Mouse (Mus musculus) C2C12 (cell line): ENCODE measurements at regions not wholly inside any gene's neighbourhood (a gene's known extent, or its start where the extent isn't known, plus 50 kb on each side); places are given as distances from the start of the nearest gene placed in this dataset.

Experiments used
- CEBPB ChIP-seq: IDR thresholded peaks from one replicate; pipeline ENCODE4 v1.6.1; 2011; ENCODE audit warnings: low read depth, mild to moderate bottlenecking, control low read depth, moderate library complexity
- CTCF ChIP-seq: IDR thresholded peaks from one replicate; pipeline ENCODE4 v1.5.1; 2011; ENCODE audit not compliant: control insufficient read depth, insufficient read depth, insufficient read length
- USF1 ChIP-seq: IDR thresholded peaks from one replicate; pipeline ENCODE4 v1.6.1; 2011; ENCODE audit warnings: low read depth, mild to moderate bottlenecking, control low read depth, moderate library complexity

GRCm38 (mm10) chr15:62138701-62139100 is 1215.9 kb upstream of the A1bg start:
- TF ChIP-seq CEBPB (no peak), CTCF (no peak), USF1 (no peak)
